ENCODE assay signal across 24 mouse cellular contexts in genomic region chr3:154414358-154414757, GRCm38 (mm10).
"Had no signal": no experiment of that assay in that cellular context is flagged by ENCODE, and none has a peak within 500 bp of the region (broad histone marks: within the 10 kb centered on the region; RNA-seq: fewer than 3 reads in every experiment).

No protein-coding gene starts in this region.

- H3K9ac ChIP-seq: heart, embryonic 13.5 days; heart, embryonic 15.5 days; hindbrain, embryonic 13.5 days; hindbrain, embryonic 15.5 days; kidney, embryonic 15.5 days; limb, embryonic 13.5 days; limb, embryonic 15.5 days; liver, embryonic 12.5 days; liver, embryonic 14.5 days had no signal

- DNase-seq: gastrocnemius, postnatal 14 days; gastrocnemius, postnatal 36 days; heart, adult 2 months; heart, postnatal 14 days; heart, postnatal 36 days; kidney, adult 2 months; kidney, adult 9 months; kidney, postnatal 14 days; kidney, postnatal 36 days; left cerebral cortex, postnatal 4 days; lung, adult 18-20 months had no signal

- H3K4me1 ChIP-seq: heart, embryonic 13.5 days; heart, embryonic 15.5 days; hindbrain, embryonic 13.5 days; hindbrain, embryonic 15.5 days; kidney, embryonic 15.5 days; liver, embryonic 12.5 days had no signal

- H3K4me2 ChIP-seq: heart, embryonic 11.5 days; heart, embryonic 13.5 days; heart, embryonic 15.5 days; hindbrain, embryonic 13.5 days; hindbrain, embryonic 15.5 days; kidney, embryonic 15.5 days; limb, embryonic 13.5 days; limb, embryonic 15.5 days; liver, embryonic 12.5 days had no signal

- H3K9me3 ChIP-seq: heart, embryonic 13.5 days; heart, embryonic 15.5 days; hindbrain, embryonic 13.5 days; hindbrain, embryonic 15.5 days; kidney, embryonic 15.5 days; limb, embryonic 13.5 days; limb, embryonic 15.5 days; liver, embryonic 12.5 days had no signal

- H3K4me3 ChIP-seq: heart, adult 2 months; heart, embryonic 13.5 days; heart, embryonic 15.5 days; hindbrain, embryonic 13.5 days; hindbrain, embryonic 15.5 days; kidney, embryonic 15.5 days; limb, embryonic 13.5 days; limb, embryonic 15.5 days; liver, embryonic 12.5 days had no signal

- H3K27ac ChIP-seq: heart, adult 2 months; heart, embryonic 13.5 days; heart, embryonic 15.5 days; hindbrain, embryonic 13.5 days; hindbrain, embryonic 15.5 days; hindbrain, postnatal 0 days; kidney, embryonic 15.5 days; kidney, postnatal 0 days; limb, embryonic 13.5 days; limb, embryonic 15.5 days; liver, embryonic 12.5 days; liver, embryonic 14.5 days had no signal

- ATAC-seq: hindbrain, postnatal 0 days; intestine, postnatal 0 days; liver, embryonic 12.5 days had no signal

- H3K27me3 ChIP-seq: heart, embryonic 13.5 days; heart, embryonic 15.5 days; hindbrain, embryonic 13.5 days; hindbrain, embryonic 15.5 days; kidney, embryonic 15.5 days; limb, embryonic 13.5 days; limb, embryonic 15.5 days; liver, embryonic 12.5 days had no signal

- H3K36me3 ChIP-seq: heart, embryonic 13.5 days; heart, embryonic 15.5 days; hindbrain, embryonic 13.5 days; hindbrain, embryonic 15.5 days; kidney, embryonic 15.5 days; limb, embryonic 13.5 days; limb, embryonic 15.5 days; liver, embryonic 12.5 days had no signal
